Mouse (Mus musculus): ENCODE data around the gene Fanca. TPM values are rescaled to one million over a fixed set of nuclear protein-coding genes. Genes with fewer than 3 reads are reported as not detected.

Gene Fanca
- polyA plus RNA-seq, 1 experiment from 2014 or later = 35.4 TPM

- Histone ChIP-seq H3K4me1 (replicated peaks; ENCODE audit: control insufficient read depth, insufficient read depth, low read length) (no peaks in the 10 kb centered on the region), H3K36me3 (ENCODE audit: control insufficient read depth, insufficient read depth, low read length) (peaks cover 7% of the 10 kb centered on the region; the same call in 1 of the 2 replicates), H3K4me2 (replicated peaks; ENCODE audit: low read depth, low read length) (no peak overlapping the region), H3K27ac (ENCODE audit: low read depth, low read length) (no peak overlapping the region), H3K4me3 (ENCODE audit: low read depth, low read length) (no peak overlapping the region), H3K27me3 (ENCODE audit: control insufficient read depth, insufficient read depth, low read length) (peaks cover 2% of the 10 kb centered on the region; the same call in 1 of the 2 replicates), H3K9me3 (ENCODE audit: control insufficient read depth, low read length) (no peaks in the 10 kb centered on the region), H3K9ac (ENCODE audit: low read depth, low read length) (no peak overlapping the region)
- ATAC-seq (ENCODE audit: low FRiP score) (no peak), DNase-seq (ENCODE audit: low spot score) (no peak)
- 83% methylated on average over 7 of the region's 7 CpGs for WGBS
These were observed 76.1 kb downstream of the Fanca start for GRCm38 (mm10) chr8:123242107-123242923.

- Histone ChIP-seq H3K4me3 (ENCODE audit: low read depth, low read length) (no peak overlapping the region), H3K27ac (ENCODE audit: low read depth, low read length) (no peak overlapping the region)
- WGBS = 87% methylated on average over 10 of the region's 10 CpGs
These were observed 79.0 kb downstream of the Fanca start for GRCm38 (mm10) chr8:123239398-123239797.

GRCm38 (mm10) chr8:123235520-123236497 lies 82.6 kb downstream of the Fanca start, which contains the start of gene Spata2l:
Spata2l (minus strand) TSS chr8:123236233.
- H3K4me3 ChIP-seq (ENCODE audit: low read depth, low read length) = peak within 1 kb of the TSS; percentile 43
- no peaks in the 10 kb centered on the region for H3K36me3 ChIP-seq (ENCODE audit: control insufficient read depth, insufficient read depth, low read length)
- peak within 1 kb of the TSS; percentile 88 for H3K4me2 ChIP-seq (replicated peaks; ENCODE audit: low read depth, low read length)
- peak; percentile 76 for ATAC-seq (ENCODE audit: low FRiP score)
- H3K9ac ChIP-seq (ENCODE audit: low read depth, low read length) = peak within 1 kb of the TSS; percentile 52
- H3K9me3 ChIP-seq (ENCODE audit: control insufficient read depth, low read length) = no peaks in the 10 kb centered on the region
- H3K27ac ChIP-seq (ENCODE audit: low read depth, low read length) = no peak within 1 kb of the TSS
- peaks cover 21% of the 10 kb centered on the region for H3K27me3 ChIP-seq (ENCODE audit: control insufficient read depth, insufficient read depth, low read length)
- DNase-seq (ENCODE audit: low spot score) = peak; percentile 88
- 2% methylated on average over 57 of the region's 57 CpGs for WGBS
- peaks cover 6% of the 10 kb centered on the region for H3K4me1 ChIP-seq (replicated peaks; ENCODE audit: control insufficient read depth, insufficient read depth, low read length)

More at GRCm38 (mm10) chr8:123239398-123239797, 79.0 kb downstream of the Fanca start:
- Histone ChIP-seq H3K36me3 (ENCODE audit: control insufficient read depth, insufficient read depth, low read length) (no peaks in the 10 kb centered on the region), H3K27me3 (ENCODE audit: control insufficient read depth, insufficient read depth, low read length) (peaks cover 15% of the 10 kb centered on the region), H3K4me1 (replicated peaks; ENCODE audit: control insufficient read depth, insufficient read depth, low read length) (peaks cover 6% of the 10 kb centered on the region), H3K9ac (ENCODE audit: low read depth, low read length) (no peak overlapping the region), H3K9me3 (ENCODE audit: control insufficient read depth, low read length) (no peaks in the 10 kb centered on the region), H3K4me2 (replicated peaks; ENCODE audit: low read depth, low read length) (no peak overlapping the region)
- ATAC-seq (ENCODE audit: low FRiP score) (no peak), DNase-seq (ENCODE audit: low spot score) (no peak)

GRCm38 (mm10) chr8:123234918-123235519 lies 83.4 kb downstream of the Fanca start:
- Histone ChIP-seq H3K36me3 (ENCODE audit: control insufficient read depth, insufficient read depth, low read length) (no peaks in the 10 kb centered on the region), H3K27ac (ENCODE audit: low read depth, low read length) (no peak overlapping the region), H3K27me3 (ENCODE audit: control insufficient read depth, insufficient read depth, low read length) (peaks cover 21% of the 10 kb centered on the region), H3K4me3 (ENCODE audit: low read depth, low read length) (peak overlapping the region; percentile 43), H3K9ac (ENCODE audit: low read depth, low read length) (peak overlapping the region; percentile 52), H3K9me3 (ENCODE audit: control insufficient read depth, low read length) (no peaks in the 10 kb centered on the region), H3K4me1 (replicated peaks; ENCODE audit: control insufficient read depth, insufficient read depth, low read length) (peaks cover 6% of the 10 kb centered on the region), H3K4me2 (replicated peaks; ENCODE audit: low read depth, low read length) (peak overlapping the region; percentile 88)
- WGBS = 39% methylated on average over 13 of the region's 13 CpGs
- no peak for DNase-seq (ENCODE audit: low spot score)
- no peak for ATAC-seq (ENCODE audit: low FRiP score)

- no peak overlapping the region for H3K4me2 ChIP-seq (replicated peaks; ENCODE audit: low read depth, low read length)
- H3K27me3 ChIP-seq (ENCODE audit: control insufficient read depth, insufficient read depth, low read length) = peaks cover 21% of the 10 kb centered on the region
- H3K27ac ChIP-seq (ENCODE audit: low read depth, low read length) = no peak overlapping the region
- no peak for ATAC-seq (ENCODE audit: low FRiP score)
- H3K4me3 ChIP-seq (ENCODE audit: low read depth, low read length) = no peak overlapping the region
- DNase-seq (ENCODE audit: low spot score) = no peak
- peaks cover 6% of the 10 kb centered on the region for H3K4me1 ChIP-seq (replicated peaks; ENCODE audit: control insufficient read depth, insufficient read depth, low read length)
- 76% methylated on average over 11 of the region's 11 CpGs for WGBS
- no peaks in the 10 kb centered on the region for H3K9me3 ChIP-seq (ENCODE audit: control insufficient read depth, low read length)
- H3K9ac ChIP-seq (ENCODE audit: low read depth, low read length) = no peak overlapping the region
- H3K36me3 ChIP-seq (ENCODE audit: control insufficient read depth, insufficient read depth, low read length) = no peaks in the 10 kb centered on the region
These were observed 84.6 kb downstream of the Fanca start for GRCm38 (mm10) chr8:123233760-123234159.

GRCm38 (mm10) chr8:123233300-123233699 lies 85.1 kb downstream of the Fanca start:
- no peak overlapping the region for H3K9ac ChIP-seq (ENCODE audit: low read depth, low read length)
- peaks cover 21% of the 10 kb centered on the region for H3K27me3 ChIP-seq (ENCODE audit: control insufficient read depth, insufficient read depth, low read length)
- DNase-seq (ENCODE audit: low spot score) = no peak
- no peak for ATAC-seq (ENCODE audit: low FRiP score)
- no peaks in the 10 kb centered on the region for H3K36me3 ChIP-seq (ENCODE audit: control insufficient read depth, insufficient read depth, low read length)
- no peak overlapping the region for H3K27ac ChIP-seq (ENCODE audit: low read depth, low read length)
- H3K4me3 ChIP-seq (ENCODE audit: low read depth, low read length) = no peak overlapping the region
- H3K9me3 ChIP-seq (ENCODE audit: control insufficient read depth, low read length) = no peaks in the 10 kb centered on the region
- 58% methylated on average over 13 of the region's 13 CpGs for WGBS
- peaks cover 6% of the 10 kb centered on the region for H3K4me1 ChIP-seq (replicated peaks; ENCODE audit: control insufficient read depth, insufficient read depth, low read length)
- no peak overlapping the region for H3K4me2 ChIP-seq (replicated peaks; ENCODE audit: low read depth, low read length)

GRCm38 (mm10) chr8:123232553-123232952 lies 85.8 kb downstream of the Fanca start:
- DNase-seq (ENCODE audit: low spot score) = no peak
- Histone ChIP-seq H3K4me1 (replicated peaks; ENCODE audit: control insufficient read depth, insufficient read depth, low read length) (peaks cover 6% of the 10 kb centered on the region), H3K4me3 (ENCODE audit: low read depth, low read length) (no peak overlapping the region), H3K27me3 (ENCODE audit: control insufficient read depth, insufficient read depth, low read length) (peaks cover 20% of the 10 kb centered on the region), H3K9ac (ENCODE audit: low read depth, low read length) (no peak overlapping the region), H3K36me3 (ENCODE audit: control insufficient read depth, insufficient read depth, low read length) (no peaks in the 10 kb centered on the region), H3K9me3 (ENCODE audit: control insufficient read depth, low read length) (no peaks in the 10 kb centered on the region), H3K27ac (ENCODE audit: low read depth, low read length) (no peak overlapping the region), H3K4me2 (replicated peaks; ENCODE audit: low read depth, low read length) (no peak overlapping the region; the same call in 1 of the 2 replicates)
- 42% methylated on average over 7 of the region's 7 CpGs for WGBS
- ATAC-seq (ENCODE audit: low FRiP score) = no peak

- H3K9me3 ChIP-seq (ENCODE audit: control insufficient read depth, low read length) = no peaks in the 10 kb centered on the region
- peaks cover 6% of the 10 kb centered on the region for H3K4me1 ChIP-seq (replicated peaks; ENCODE audit: control insufficient read depth, insufficient read depth, low read length)
- ATAC-seq (ENCODE audit: low FRiP score) = no peak
- WGBS = 56% methylated on average over 5 of the region's 5 CpGs
- no peak overlapping the region for H3K4me2 ChIP-seq (replicated peaks; ENCODE audit: low read depth, low read length)
- no peak overlapping the region for H3K4me3 ChIP-seq (ENCODE audit: low read depth, low read length)
- no peak overlapping the region for H3K27ac ChIP-seq (ENCODE audit: low read depth, low read length)
- no peaks in the 10 kb centered on the region for H3K36me3 ChIP-seq (ENCODE audit: control insufficient read depth, insufficient read depth, low read length)
- H3K9ac ChIP-seq (ENCODE audit: low read depth, low read length) = no peak overlapping the region
- peaks cover 19% of the 10 kb centered on the region for H3K27me3 ChIP-seq (ENCODE audit: control insufficient read depth, insufficient read depth, low read length)
- DNase-seq (ENCODE audit: low spot score) = peak; percentile 22
These were observed 86.6 kb downstream of the Fanca start for GRCm38 (mm10) chr8:123231742-123232141.

All from hindbrain, embryonic 11.5 days (tissue).